Mouse (Mus musculus) right cerebral cortex, postnatal 36 days (tissue): Measurements from ENCODE around the gene G530012D18Rik.
"Not testable (repeated sequence)": the region's sequence is repeated elsewhere in the genome, so short reads cannot be mapped to it uniquely, and the experiment has no call there.

Experiments
- DNase-seq, 2 experiments: peaks; one replicate each; pipeline ENCODE4 v3.0.0; 2022; ENCODE audit warnings: low spot score in 2 of 2, mixed read lengths in 1 of 2

The G530012D18Rik gene

GRCm38 (mm10) chr1:85615819-85616218, 40.3 kb downstream of the G530012D18Rik start:
- DNase-seq = not testable (repeated sequence)

- DNase-seq = not testable (repeated sequence)
These were observed 41.7 kb downstream of the G530012D18Rik start for GRCm38 (mm10) chr1:85617161-85617560.

GRCm38 (mm10) chr1:85618689-85619088, 43.2 kb downstream of the G530012D18Rik start:
- DNase-seq = not testable (repeated sequence)
